Mouse (Mus musculus): Measurements from ENCODE around the gene Dync1li1. TPM values are rescaled to one million over a fixed set of nuclear protein-coding genes. Genes with fewer than 3 reads are reported as not detected.
A peak's percentile ranks its signal among the peaks of the same experiment; 100 is the strongest.
"Not testable (repeated sequence)": the region's sequence is repeated elsewhere in the genome, so short reads cannot be mapped to it uniquely, and the experiment has no call there.

Dync1li1 gene
- 62.2 and 67.5 TPM in 2 replicates for polyA plus RNA-seq (2015; fragmentation: Nextera tagmentation; extraction: Ambion mirVana)

GRCm38 (mm10) chr9:114688252-114688952 lies at the start of gene Dync1li1:
Gene Dync1li1 (plus strand): TSS chr9:114688790.
- H3K9ac ChIP-seq, result peak within 1 kb of the TSS; percentile 76
- H3K4me1 ChIP-seq, result peaks cover 27% of the 10 kb centered on the region
- ATAC-seq (replicated peaks; ENCODE audit: low FRiP score), result peak; percentile 96
- no peaks in the 10 kb centered on the region for H3K9me3 ChIP-seq (replicated peaks)
- H3K4me3 ChIP-seq (replicated peaks), result peak within 1 kb of the TSS; percentile 67
- peak within 1 kb of the TSS; percentile 88 for H3K4me2 ChIP-seq
- H3K27me3 ChIP-seq, result no peaks in the 10 kb centered on the region
- H3K36me3 ChIP-seq, result peaks cover 16% of the 10 kb centered on the region
- H3K27ac ChIP-seq, result peak within 1 kb of the TSS; percentile 85
- under 1% methylated on average over 56 of the region's 57 CpGs for WGBS

GRCm38 (mm10) chr9:114639186-114639748 lies 49.3 kb upstream of the Dync1li1 start:
- Histone ChIP-seq H3K4me3 (replicated peaks) (peak overlapping the region; percentile 79), H3K4me1 (peaks cover 19% of the 10 kb centered on the region), H3K36me3 (peaks cover 21% of the 10 kb centered on the region), H3K9me3 (replicated peaks) (no peaks in the 10 kb centered on the region), H3K9ac (peak overlapping the region; percentile 78), H3K4me2 (peak overlapping the region; percentile 77), H3K27me3 (peaks cover 16% of the 10 kb centered on the region; the same call in 1 of the 2 replicates), H3K27ac (peak overlapping the region; percentile 90)
- WGBS, result 12% methylated on average over 18 of the region's 18 CpGs
- peak; percentile 5; the same call in 1 of the 2 replicates for ATAC-seq (replicated peaks; ENCODE audit: low FRiP score)

- peak within 1 kb of the TSS; percentile 78 for H3K9ac ChIP-seq
- peaks cover 21% of the 10 kb centered on the region; the same call in 1 of the 2 replicates for H3K27me3 ChIP-seq
- peaks cover 21% of the 10 kb centered on the region for H3K36me3 ChIP-seq
- 4% methylated on average over 51 of the region's 51 CpGs for WGBS
- ATAC-seq (replicated peaks; ENCODE audit: low FRiP score), result peak; percentile 99
- peaks cover 19% of the 10 kb centered on the region for H3K4me1 ChIP-seq
- peak within 1 kb of the TSS; percentile 79 for H3K4me3 ChIP-seq (replicated peaks)
- H3K9me3 ChIP-seq (replicated peaks), result no peaks in the 10 kb centered on the region
- H3K27ac ChIP-seq, result peak within 1 kb of the TSS; percentile 90
- peak within 1 kb of the TSS; percentile 77 for H3K4me2 ChIP-seq
Measured at GRCm38 (mm10) chr9:114639839-114640646, 48.5 kb upstream of the Dync1li1 start, which contains the start of gene Cnot10. Gene Cnot10 (minus strand): TSS chr9:114640184.

- no peaks in the 10 kb centered on the region for H3K9me3 ChIP-seq (replicated peaks)
- H3K4me2 ChIP-seq, result no peak overlapping the region
- ATAC-seq (replicated peaks; ENCODE audit: low FRiP score), result no peak
- H3K9ac ChIP-seq, result no peak overlapping the region
- H3K27me3 ChIP-seq, result peaks cover 25% of the 10 kb centered on the region; the same call in 1 of the 2 replicates
- H3K36me3 ChIP-seq, result no peaks in the 10 kb centered on the region
- 88% methylated on average over 12 of the region's 12 CpGs for WGBS
- no peak overlapping the region for H3K27ac ChIP-seq
- no peaks in the 10 kb centered on the region for H3K4me1 ChIP-seq
- no peak overlapping the region for H3K4me3 ChIP-seq (replicated peaks)
Measured at GRCm38 (mm10) chr9:114646556-114647505, 41.8 kb upstream of the Dync1li1 start.

GRCm38 (mm10) chr9:114647506-114648432 lies 40.8 kb upstream of the Dync1li1 start:
- no peak overlapping the region for H3K4me3 ChIP-seq (replicated peaks)
- peaks cover 22% of the 10 kb centered on the region; the same call in 1 of the 2 replicates for H3K27me3 ChIP-seq
- no peak for ATAC-seq (replicated peaks; ENCODE audit: low FRiP score)
- no peak overlapping the region for H3K27ac ChIP-seq
- H3K4me1 ChIP-seq, result no peaks in the 10 kb centered on the region
- no peaks in the 10 kb centered on the region for H3K36me3 ChIP-seq
- no peaks in the 10 kb centered on the region for H3K9me3 ChIP-seq (replicated peaks)
- 82% methylated on average over 28 of the region's 28 CpGs for WGBS
- H3K9ac ChIP-seq, result no peak overlapping the region
- no peak overlapping the region for H3K4me2 ChIP-seq

GRCm38 (mm10) chr9:114648472-114648871 lies 40.1 kb upstream of the Dync1li1 start:
- not testable (repeated sequence) for H3K4me2 ChIP-seq; H3K9me3 ChIP-seq (replicated peaks); H3K4me1 ChIP-seq; ATAC-seq (replicated peaks; ENCODE audit: low FRiP score); H3K36me3 ChIP-seq; H3K4me3 ChIP-seq (replicated peaks); H3K9ac ChIP-seq; H3K27ac ChIP-seq
- 51% methylated on average over 9 of the region's 9 CpGs for WGBS
- H3K27me3 ChIP-seq, result peaks cover 17% of the 10 kb centered on the region; the same call in 1 of the 2 replicates

GRCm38 (mm10) chr9:114649371-114649770 lies 39.2 kb upstream of the Dync1li1 start:
- H3K27me3 ChIP-seq, result peaks cover 8% of the 10 kb centered on the region; the same call in 1 of the 2 replicates
- H3K9ac ChIP-seq, result no peak overlapping the region

GRCm38 (mm10) chr9:114650938-114651634 lies 37.5 kb upstream of the Dync1li1 start:
- 62% methylated on average over 21 of the region's 21 CpGs for WGBS
- no peaks in the 10 kb centered on the region for H3K4me1 ChIP-seq
- no peak for ATAC-seq (replicated peaks; ENCODE audit: low FRiP score)
- H3K27me3 ChIP-seq, result no peaks in the 10 kb centered on the region
- H3K36me3 ChIP-seq, result no peaks in the 10 kb centered on the region
- no peak overlapping the region for H3K9ac ChIP-seq
- no peak overlapping the region for H3K27ac ChIP-seq
- H3K9me3 ChIP-seq (replicated peaks), result no peaks in the 10 kb centered on the region
- H3K4me2 ChIP-seq, result peak overlapping the region; percentile 34
- H3K4me3 ChIP-seq (replicated peaks), result no peak overlapping the region

More at GRCm38 (mm10) chr9:114649371-114649770, 39.2 kb upstream of the Dync1li1 start:
- Histone ChIP-seq H3K4me3 (replicated peaks) (no peak overlapping the region), H3K36me3 (no peaks in the 10 kb centered on the region), H3K9me3 (replicated peaks) (no peaks in the 10 kb centered on the region), H3K4me2 (no peak overlapping the region), H3K27ac (no peak overlapping the region), H3K4me1 (no peaks in the 10 kb centered on the region)
- WGBS, result 57% methylated on average over 5 of the region's 5 CpGs
- no peak for ATAC-seq (replicated peaks; ENCODE audit: low FRiP score)

- Histone ChIP-seq H3K9me3 (replicated peaks) (0 out of 2 replicates have a peak, but pooled peaks cover 2% of the 10 kb centered on the region), H3K4me3 (replicated peaks) (no peak overlapping the region), H3K27ac (no peak overlapping the region), H3K36me3 (no peaks in the 10 kb centered on the region), H3K4me2 (no peak overlapping the region), H3K9ac (no peak overlapping the region), H3K4me1 (no peaks in the 10 kb centered on the region), H3K27me3 (no peaks in the 10 kb centered on the region)
- ATAC-seq (replicated peaks; ENCODE audit: low FRiP score), result no peak
- 95% methylated on average over 4 of the region's 4 CpGs for WGBS
Measured at GRCm38 (mm10) chr9:114655356-114655755, 33.2 kb upstream of the Dync1li1 start.

- H3K36me3 ChIP-seq, result no peaks in the 10 kb centered on the region
- H3K4me3 ChIP-seq (replicated peaks), result no peak overlapping the region
- H3K4me1 ChIP-seq, result no peaks in the 10 kb centered on the region
- H3K27me3 ChIP-seq, result no peaks in the 10 kb centered on the region
- H3K27ac ChIP-seq, result no peak overlapping the region
- 68% methylated on average over 3 of the region's 3 CpGs for WGBS
- H3K4me2 ChIP-seq, result no peak overlapping the region
- H3K9ac ChIP-seq, result no peak overlapping the region
- H3K9me3 ChIP-seq (replicated peaks), result 0 out of 2 replicates have a peak, but pooled peaks cover 2% of the 10 kb centered on the region
- no peak for ATAC-seq (replicated peaks; ENCODE audit: low FRiP score)
Measured at GRCm38 (mm10) chr9:114656701-114657100, 31.9 kb upstream of the Dync1li1 start.
